Mouse (Mus musculus): ENCODE results near the gene Fam221a. TPM values are rescaled to one million over a fixed set of nuclear protein-coding genes. Genes with fewer than 3 reads are reported as not detected.
"Not testable (repeated sequence)": the region's sequence is repeated elsewhere in the genome, so short reads cannot be mapped to it uniquely, and the experiment has no call there.

Fam221a gene
- polyA plus RNA-seq, 2 experiments, result 6.9 to 15.7 TPM

DNA sequence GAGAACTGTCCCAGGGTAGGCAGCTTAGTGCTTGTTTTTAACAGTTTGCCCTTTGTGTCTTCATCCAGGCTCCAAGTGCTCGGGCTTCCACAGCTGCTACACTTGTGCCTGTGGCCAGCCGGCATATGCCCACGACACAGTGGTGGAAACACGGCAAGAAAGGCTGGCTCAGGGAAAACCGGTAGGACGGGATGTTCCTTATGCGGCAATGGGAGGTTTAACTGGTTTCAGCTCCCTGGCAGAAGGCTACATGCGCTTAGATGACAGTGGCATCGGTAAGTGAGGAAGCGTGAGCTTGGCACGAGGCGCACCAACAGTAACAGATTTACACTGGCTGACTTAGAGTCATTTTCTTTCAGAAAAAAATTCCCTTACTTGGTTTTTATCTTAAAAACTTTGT is 10.8 kb downstream of the Fam221a start:
- Histone ChIP-seq H3K9ac (ENCODE audit: low read depth, low read length, severe bottlenecking) (no peak overlapping the region), H3K27ac (replicated peaks; ENCODE audit: low read depth, low read length) (no peak overlapping the region), H3K27me3 (ENCODE audit: control insufficient read depth, insufficient read depth, low read length) (no peaks in the 10 kb centered on the region), H3K36me3 (ENCODE audit: control insufficient read depth, insufficient read depth, low read length) (peaks cover 6% of the 10 kb centered on the region; the same call in 1 of the 2 replicates), H3K4me2 (replicated peaks; ENCODE audit: low read depth, low read length, severe bottlenecking) (no peak overlapping the region), H3K4me1 (ENCODE audit: control insufficient read depth, insufficient read depth, low read length) (no peaks in the 10 kb centered on the region), H3K4me3 (replicated peaks; ENCODE audit: low read length) (no peak overlapping the region), H3K9me3 (ENCODE audit: control insufficient read depth, low read length) (no peaks in the 10 kb centered on the region)
- ATAC-seq (ENCODE audit: low FRiP score, low read depth) (no peak), DNase-seq (ENCODE audit: low spot score) (peak; percentile 6)
- WGBS, result 65% methylated on average over 12 of the region's 12 CpGs
- TF ChIP-seq POLR2A (IDR thresholded peaks at IDR 0.05; ENCODE audit: borderline replicate concordance, extremely low read depth, insufficient read depth, insufficient read length), result no peak

- H3K4me1 ChIP-seq (ENCODE audit: control insufficient read depth, insufficient read depth, low read length), result no peaks in the 10 kb centered on the region
- 67% methylated on average over 1 of the region's 1 CpGs for WGBS
- TF ChIP-seq POLR2A (IDR thresholded peaks at IDR 0.05; ENCODE audit: borderline replicate concordance, extremely low read depth, insufficient read depth, insufficient read length), result no peak
- no peaks in the 10 kb centered on the region for H3K27me3 ChIP-seq (ENCODE audit: control insufficient read depth, insufficient read depth, low read length)
- H3K9me3 ChIP-seq (ENCODE audit: control insufficient read depth, low read length), result no peaks in the 10 kb centered on the region
- no peak for ATAC-seq (ENCODE audit: low FRiP score, low read depth)
- DNase-seq (ENCODE audit: low spot score), result no peak
- H3K27ac ChIP-seq (replicated peaks; ENCODE audit: low read depth, low read length), result no peak overlapping the region
- H3K9ac ChIP-seq (ENCODE audit: low read depth, low read length, severe bottlenecking), result no peak overlapping the region
- H3K4me3 ChIP-seq (replicated peaks; ENCODE audit: low read length), result no peak overlapping the region
- H3K4me2 ChIP-seq (replicated peaks; ENCODE audit: low read depth, low read length, severe bottlenecking), result no peak overlapping the region
- no peaks in the 10 kb centered on the region for H3K36me3 ChIP-seq (ENCODE audit: control insufficient read depth, insufficient read depth, low read length)
Observed at GRCm38 (mm10) chr6:49394276-49394675, 26.7 kb downstream of the Fam221a start.

DNA sequence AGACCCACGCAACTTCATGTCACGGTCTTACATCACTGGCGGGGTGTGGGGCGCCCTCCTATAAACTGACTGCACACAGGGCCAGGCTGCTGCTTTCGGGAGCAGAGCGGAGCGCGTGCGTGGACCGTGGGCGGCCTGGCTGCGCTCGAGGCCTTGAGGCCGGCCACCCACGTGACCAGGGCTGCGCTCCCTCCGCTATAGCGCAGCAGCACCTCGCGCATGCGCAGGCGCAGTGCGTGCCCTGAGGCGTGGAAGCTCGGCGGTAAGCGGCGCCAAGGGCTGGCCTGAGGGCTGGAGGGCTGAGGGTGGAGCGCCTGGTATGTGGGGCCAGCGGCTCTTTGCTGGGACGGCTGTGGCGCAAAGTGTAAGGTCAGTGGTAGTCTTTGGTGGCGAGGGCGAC is 27.8 kb downstream of the Fam221a start, which contains the start of gene Stk31:
Gene Stk31, plus strand, starts transcription at position 289 of the 400 bp plus-strand sequence.
- H3K27me3 ChIP-seq (ENCODE audit: control insufficient read depth, insufficient read depth, low read length), result no peaks in the 10 kb centered on the region
- no peak for DNase-seq (ENCODE audit: low spot score)
- no peak for ATAC-seq (ENCODE audit: low FRiP score, low read depth)
- H3K4me2 ChIP-seq (replicated peaks; ENCODE audit: low read depth, low read length, severe bottlenecking), result no peak within 1 kb of the TSS
- TF ChIP-seq POLR2A (IDR thresholded peaks at IDR 0.05; ENCODE audit: borderline replicate concordance, extremely low read depth, insufficient read depth, insufficient read length), result no peak
- H3K4me1 ChIP-seq (ENCODE audit: control insufficient read depth, insufficient read depth, low read length), result no peaks in the 10 kb centered on the region
- no peak within 1 kb of the TSS for H3K9ac ChIP-seq (ENCODE audit: low read depth, low read length, severe bottlenecking)
- H3K9me3 ChIP-seq (ENCODE audit: control insufficient read depth, low read length), result no peaks in the 10 kb centered on the region
- no peak within 1 kb of the TSS for H3K4me3 ChIP-seq (replicated peaks; ENCODE audit: low read length)
- H3K36me3 ChIP-seq (ENCODE audit: control insufficient read depth, insufficient read depth, low read length), result no peaks in the 10 kb centered on the region
- no peak within 1 kb of the TSS for H3K27ac ChIP-seq (replicated peaks; ENCODE audit: low read depth, low read length)
- 81% methylated on average over 34 of the region's 34 CpGs for WGBS

- no peak overlapping the region for H3K9ac ChIP-seq (ENCODE audit: low read depth, low read length, severe bottlenecking)
- no peaks in the 10 kb centered on the region for H3K27me3 ChIP-seq (ENCODE audit: control insufficient read depth, insufficient read depth, low read length)
- no peak for TF ChIP-seq POLR2A (IDR thresholded peaks at IDR 0.05; ENCODE audit: borderline replicate concordance, extremely low read depth, insufficient read depth, insufficient read length)
- H3K36me3 ChIP-seq (ENCODE audit: control insufficient read depth, insufficient read depth, low read length), result no peaks in the 10 kb centered on the region
- H3K4me3 ChIP-seq (replicated peaks; ENCODE audit: low read length), result no peak overlapping the region
- H3K27ac ChIP-seq (replicated peaks; ENCODE audit: low read depth, low read length), result no peak overlapping the region
- ATAC-seq (ENCODE audit: low FRiP score, low read depth) (no peak), DNase-seq (ENCODE audit: low spot score) (no peak)
- H3K9me3 ChIP-seq (ENCODE audit: control insufficient read depth, low read length), result no peaks in the 10 kb centered on the region
- H3K4me2 ChIP-seq (replicated peaks; ENCODE audit: low read depth, low read length, severe bottlenecking), result no peak overlapping the region
- no peaks in the 10 kb centered on the region for H3K4me1 ChIP-seq (ENCODE audit: control insufficient read depth, insufficient read depth, low read length)
Observed at GRCm38 (mm10) chr6:49397466-49397865, 29.9 kb downstream of the Fam221a start.

- Histone ChIP-seq H3K9me3 (ENCODE audit: control insufficient read depth, low read length) (no peaks in the 10 kb centered on the region), H3K27me3 (ENCODE audit: control insufficient read depth, insufficient read depth, low read length) (no peaks in the 10 kb centered on the region), H3K36me3 (ENCODE audit: control insufficient read depth, insufficient read depth, low read length) (no peaks in the 10 kb centered on the region), H3K27ac (replicated peaks; ENCODE audit: low read depth, low read length) (no peak overlapping the region), H3K4me3 (replicated peaks; ENCODE audit: low read length) (no peak overlapping the region), H3K9ac (ENCODE audit: low read depth, low read length, severe bottlenecking) (no peak overlapping the region), H3K4me1 (ENCODE audit: control insufficient read depth, insufficient read depth, low read length) (no peaks in the 10 kb centered on the region), H3K4me2 (replicated peaks; ENCODE audit: low read depth, low read length, severe bottlenecking) (no peak overlapping the region)
- DNase-seq (ENCODE audit: low spot score) (peak; percentile 29), ATAC-seq (ENCODE audit: low FRiP score, low read depth) (no peak)
- no peak for TF ChIP-seq POLR2A (IDR thresholded peaks at IDR 0.05; ENCODE audit: borderline replicate concordance, extremely low read depth, insufficient read depth, insufficient read length)
Observed at GRCm38 (mm10) chr6:49398365-49398764, 30.8 kb downstream of the Fam221a start.

DNA sequence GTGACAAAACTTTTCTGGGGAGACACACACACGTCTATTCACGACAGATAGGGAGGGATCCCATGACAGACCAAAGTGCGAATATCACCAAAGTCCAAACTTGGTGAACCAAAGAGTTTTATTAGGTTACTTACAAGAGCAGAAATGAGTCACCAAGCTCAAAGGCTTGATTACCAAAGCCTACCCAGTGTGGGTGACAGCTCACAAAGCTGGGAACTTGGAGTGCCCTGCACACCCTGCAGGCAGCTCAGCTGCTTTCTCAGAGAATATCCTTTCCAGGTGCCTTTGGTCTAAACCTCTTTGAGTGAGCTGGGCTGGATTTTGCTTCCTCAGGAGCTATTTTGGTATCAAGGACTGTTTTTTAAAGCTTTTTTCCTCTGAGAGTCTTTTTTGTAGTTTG is 43.3 kb downstream of the Fam221a start:
- ATAC-seq (ENCODE audit: low FRiP score, low read depth) (no peak), DNase-seq (ENCODE audit: low spot score) (no peak)
- no peaks in the 10 kb centered on the region for H3K36me3 ChIP-seq (ENCODE audit: control insufficient read depth, insufficient read depth, low read length)
- TF ChIP-seq POLR2A (IDR thresholded peaks at IDR 0.05; ENCODE audit: borderline replicate concordance, extremely low read depth, insufficient read depth, insufficient read length), result no peak
- H3K27ac ChIP-seq (replicated peaks; ENCODE audit: low read depth, low read length), result no peak overlapping the region
- H3K27me3 ChIP-seq (ENCODE audit: control insufficient read depth, insufficient read depth, low read length), result no peaks in the 10 kb centered on the region
- no peak overlapping the region for H3K4me3 ChIP-seq (replicated peaks; ENCODE audit: low read length)
- no peak overlapping the region for H3K9ac ChIP-seq (ENCODE audit: low read depth, low read length, severe bottlenecking)
- 85% methylated on average over 3 of the region's 3 CpGs for WGBS
- H3K4me1 ChIP-seq (ENCODE audit: control insufficient read depth, insufficient read depth, low read length), result no peaks in the 10 kb centered on the region
- no peaks in the 10 kb centered on the region for H3K9me3 ChIP-seq (ENCODE audit: control insufficient read depth, low read length)
- H3K4me2 ChIP-seq (replicated peaks; ENCODE audit: low read depth, low read length, severe bottlenecking), result no peak overlapping the region

DNA sequence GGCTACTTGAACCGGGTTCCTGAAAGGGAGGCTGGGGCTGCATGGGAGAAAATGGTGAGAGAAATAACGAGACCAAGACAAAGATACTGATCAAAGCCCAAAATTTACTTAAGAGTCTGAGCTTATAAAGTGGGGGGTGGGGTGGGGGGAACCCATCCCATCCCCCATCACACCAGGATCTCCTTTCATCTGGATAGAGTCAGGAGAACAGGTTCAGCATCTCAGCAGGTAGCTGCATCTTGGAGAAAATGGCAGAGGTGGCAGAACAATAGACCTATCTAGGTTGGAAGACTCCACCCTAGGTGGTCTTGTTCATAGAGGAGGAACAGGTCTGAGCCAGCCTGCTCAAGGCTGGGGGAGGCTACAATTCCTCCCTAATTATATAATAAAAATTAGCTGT is 45.4 kb downstream of the Fam221a start:
- not testable (repeated sequence) for DNase-seq (ENCODE audit: low spot score); H3K4me1 ChIP-seq (ENCODE audit: control insufficient read depth, insufficient read depth, low read length); H3K27ac ChIP-seq (replicated peaks; ENCODE audit: low read depth, low read length); H3K9me3 ChIP-seq (ENCODE audit: control insufficient read depth, low read length); H3K4me2 ChIP-seq (replicated peaks; ENCODE audit: low read depth, low read length, severe bottlenecking); ATAC-seq (ENCODE audit: low FRiP score, low read depth); H3K4me3 ChIP-seq (replicated peaks; ENCODE audit: low read length); H3K27me3 ChIP-seq (ENCODE audit: control insufficient read depth, insufficient read depth, low read length); H3K36me3 ChIP-seq (ENCODE audit: control insufficient read depth, insufficient read depth, low read length); H3K9ac ChIP-seq (ENCODE audit: low read depth, low read length, severe bottlenecking)
- 61% methylated on average over 2 of the region's 2 CpGs for WGBS

Measured in limb, embryonic 14.5 days (tissue).